Comparison of ENCODE assay signal across 9 mouse cellular contexts in genomic region chr3:121539871-121540431, GRCm38 (mm10). TPM values are rescaled to one million over a fixed set of nuclear protein-coding genes. Genes with fewer than 3 reads are reported as not detected.
DNase-seq lines count a peak whose midpoint lies in the region; ATAC-seq lines count a peak whose summit lies in the region.
"Had no signal": no experiment of that assay in that cellular context is flagged by ENCODE, and none has a peak within 500 bp of the region (broad histone marks: within the 10 kb centered on the region; RNA-seq: fewer than 3 reads in every experiment).

No protein-coding gene starts in this region.

- H3K4me3 ChIP-seq in heart, embryonic 13.5 days, result 0 out of 2 replicates have a peak overlapping the region, but pooled peaks have one; percentile 17
- no peak overlapping the region for H3K4me3 ChIP-seq in embryonic facial prominence, embryonic 13.5 days
- no peak overlapping the region for H3K4me3 ChIP-seq in midbrain, embryonic 12.5 days

- no peaks in the 10 kb centered on the region for H3K27me3 ChIP-seq in heart, embryonic 13.5 days (replicated peaks)
- no peaks in the 10 kb centered on the region for H3K27me3 ChIP-seq in embryonic facial prominence, embryonic 13.5 days
- peaks cover 10% of the 10 kb centered on the region; the same call in 1 of the 2 replicates for H3K27me3 ChIP-seq in midbrain, embryonic 12.5 days

- ATAC-seq in heart, embryonic 13.5 days (ENCODE audit: extremely low read depth, insufficient number of reproducible peaks, low FRiP score, low TSS enrichment), result no peak; the same call in 1 of the 2 replicates
- no peak for ATAC-seq in embryonic facial prominence, embryonic 13.5 days (ENCODE audit: insufficient number of reproducible peaks, insufficient read depth, low FRiP score, low TSS enrichment, low read depth)
- ATAC-seq in midbrain, embryonic 12.5 days (ENCODE audit: low FRiP score, low read depth), result 0 out of 2 replicates have a peak, but pooled peaks have one; percentile 23

- 6% methylated on average over 8 of the region's 8 CpGs for WGBS in heart, embryonic 13.5 days
- 7% methylated on average over 8 of the region's 8 CpGs for WGBS in embryonic facial prominence, embryonic 13.5 days
- 16% methylated on average over 7 of the region's 8 CpGs for WGBS in midbrain, embryonic 12.5 days

- no peak for DNase-seq in heart, postnatal 36 days
- DNase-seq in kidney, adult 9 months, result peak; percentile 78
- no peak for DNase-seq in B cell, adult 2 months
- no peak for DNase-seq in urinary bladder, postnatal 4 days (ENCODE audit: low spot score in 2 of 2)
- DNase-seq in cerebellum, adult 11 months, result no peak

- no peaks in the 10 kb centered on the region for H3K9me3 ChIP-seq in heart, embryonic 13.5 days
- H3K9me3 ChIP-seq in embryonic facial prominence, embryonic 13.5 days, result no peaks in the 10 kb centered on the region
- no peaks in the 10 kb centered on the region for H3K9me3 ChIP-seq in midbrain, embryonic 12.5 days

- H3K4me1 ChIP-seq in heart, embryonic 13.5 days, result peaks cover 18% of the 10 kb centered on the region
- H3K4me1 ChIP-seq in embryonic facial prominence, embryonic 13.5 days, result peaks cover 25% of the 10 kb centered on the region
- H3K4me1 ChIP-seq in midbrain, embryonic 12.5 days, result peaks cover 4% of the 10 kb centered on the region; the same call in 1 of the 2 replicates

- peak overlapping the region; percentile 3; the same call in 1 of the 2 replicates for H3K27ac ChIP-seq in heart, embryonic 13.5 days (replicated peaks)
- H3K27ac ChIP-seq in embryonic facial prominence, embryonic 13.5 days, result no peak overlapping the region
- no peak overlapping the region for H3K27ac ChIP-seq in midbrain, embryonic 12.5 days (replicated peaks)

- intact Hi-C loops in heart, postnatal 36 days (cut with DNase I), result loop anchor here (5.0 to 10.0 kb wide), 2 partner anchors 97 to 345 kb away; no protein-coding TSS in a partner anchor

- H3K9ac ChIP-seq in heart, embryonic 13.5 days, result peak overlapping the region; percentile 35; the same call in 1 of the 2 replicates
- H3K9ac ChIP-seq in embryonic facial prominence, embryonic 13.5 days, result no peak overlapping the region
- no peak overlapping the region for H3K9ac ChIP-seq in midbrain, embryonic 12.5 days (replicated peaks)

- H3K4me2 ChIP-seq in heart, embryonic 13.5 days, result peak overlapping the region; percentile 42
- peak overlapping the region; percentile 20 for H3K4me2 ChIP-seq in embryonic facial prominence, embryonic 13.5 days
- no peak overlapping the region for H3K4me2 ChIP-seq in midbrain, embryonic 12.5 days (replicated peaks)

- H3K36me3 ChIP-seq in heart, embryonic 13.5 days, result no peaks in the 10 kb centered on the region
- no peaks in the 10 kb centered on the region for H3K36me3 ChIP-seq in embryonic facial prominence, embryonic 13.5 days
- no peaks in the 10 kb centered on the region for H3K36me3 ChIP-seq in midbrain, embryonic 12.5 days

RNA-seq across cellular contexts. Expression of gene Slc44a3, which starts 7.7 kb away (rescaled TPM):
- 1.0 and 1.1 TPM in 2 replicates for polyA plus RNA-seq in heart, embryonic 13.5 days (2015; fragmentation: Nextera tagmentation; extraction: Ambion mirVana)
- total RNA-seq in heart, postnatal 36 days (2021), result under 1 TPM in 1 of 2 experiments, not detected in 1; 0.22 TPM
- polyA plus RNA-seq in embryonic facial prominence, embryonic 13.5 days (2015; fragmentation: Nextera tagmentation; extraction: Ambion mirVana), result 2.3 and 4.2 TPM in 2 replicates
- 0.27 and 1.0 TPM in 2 replicates for polyA plus RNA-seq in midbrain, embryonic 12.5 days (2016; fragmentation: Nextera tagmentation; extraction: Ambion mirVana)
- total RNA-seq: left cerebral cortex, postnatal 25 days had no signal
